Mouse (Mus musculus): ENCODE data around the gene Coro6.

Gene Coro6

GRCm38 (mm10) chr11:77493512-77494343, 31.5 kb downstream of the Coro6 start, which contains the start of gene Git1:
Gene Git1, plus strand, starts transcription at chr11:77493562.
- peak; percentile 25 for DNase-seq (ENCODE audit: low spot score)

GRCm38 (mm10) chr11:77494344-77494676, 32.1 kb downstream of the Coro6 start:
- DNase-seq (ENCODE audit: low spot score), result no peak

DNA sequence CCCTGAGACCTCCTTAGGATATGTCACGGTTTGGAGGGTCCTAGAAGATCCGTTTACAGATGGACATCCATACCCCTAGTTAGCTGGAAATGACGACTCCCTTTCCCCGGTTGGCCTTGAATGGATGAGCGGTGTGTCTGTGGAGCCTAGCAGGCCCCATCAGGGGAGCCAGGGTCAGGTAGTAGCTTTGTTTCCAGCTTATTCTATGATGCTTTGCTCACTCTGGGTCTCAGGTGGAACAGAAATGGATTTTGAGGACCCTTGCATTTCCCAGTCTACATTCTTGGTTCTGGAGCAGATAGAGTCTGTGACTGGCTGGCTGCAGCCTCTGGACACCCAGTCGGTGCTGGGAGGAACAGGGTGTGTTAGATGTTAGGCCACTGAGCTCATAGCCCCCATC, 32.6 kb downstream of the Coro6 start:
- no peak for DNase-seq (ENCODE audit: low spot score)

- DNase-seq (ENCODE audit: low spot score), result no peak
Measured at GRCm38 (mm10) chr11:77495507-77495906, 33.3 kb downstream of the Coro6 start.

- DNase-seq (ENCODE audit: low spot score), result peak; percentile 31
Measured at GRCm38 (mm10) chr11:77497341-77497756, 35.1 kb downstream of the Coro6 start.

DNA sequence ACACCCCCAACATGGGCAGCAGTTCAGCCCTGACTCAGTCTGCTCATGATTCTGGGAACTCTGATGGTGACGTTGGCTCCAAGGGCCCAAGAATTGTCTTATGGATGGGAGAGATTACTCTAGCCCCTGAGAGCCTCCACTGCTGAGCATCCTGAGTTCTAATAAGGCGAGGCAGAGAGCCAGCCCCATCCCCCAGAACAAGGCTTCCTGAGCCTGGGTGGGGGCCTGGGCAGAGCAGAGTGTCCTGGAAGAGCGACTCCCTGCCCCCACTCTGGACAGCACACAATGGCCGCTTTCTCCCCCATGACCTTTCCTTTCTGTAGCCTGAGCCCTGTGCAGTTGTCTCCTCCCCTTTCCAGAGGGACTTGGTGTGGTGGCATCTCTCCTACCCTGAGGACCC, 35.6 kb downstream of the Coro6 start:
- DNase-seq (ENCODE audit: low spot score), result no peak

DNA sequence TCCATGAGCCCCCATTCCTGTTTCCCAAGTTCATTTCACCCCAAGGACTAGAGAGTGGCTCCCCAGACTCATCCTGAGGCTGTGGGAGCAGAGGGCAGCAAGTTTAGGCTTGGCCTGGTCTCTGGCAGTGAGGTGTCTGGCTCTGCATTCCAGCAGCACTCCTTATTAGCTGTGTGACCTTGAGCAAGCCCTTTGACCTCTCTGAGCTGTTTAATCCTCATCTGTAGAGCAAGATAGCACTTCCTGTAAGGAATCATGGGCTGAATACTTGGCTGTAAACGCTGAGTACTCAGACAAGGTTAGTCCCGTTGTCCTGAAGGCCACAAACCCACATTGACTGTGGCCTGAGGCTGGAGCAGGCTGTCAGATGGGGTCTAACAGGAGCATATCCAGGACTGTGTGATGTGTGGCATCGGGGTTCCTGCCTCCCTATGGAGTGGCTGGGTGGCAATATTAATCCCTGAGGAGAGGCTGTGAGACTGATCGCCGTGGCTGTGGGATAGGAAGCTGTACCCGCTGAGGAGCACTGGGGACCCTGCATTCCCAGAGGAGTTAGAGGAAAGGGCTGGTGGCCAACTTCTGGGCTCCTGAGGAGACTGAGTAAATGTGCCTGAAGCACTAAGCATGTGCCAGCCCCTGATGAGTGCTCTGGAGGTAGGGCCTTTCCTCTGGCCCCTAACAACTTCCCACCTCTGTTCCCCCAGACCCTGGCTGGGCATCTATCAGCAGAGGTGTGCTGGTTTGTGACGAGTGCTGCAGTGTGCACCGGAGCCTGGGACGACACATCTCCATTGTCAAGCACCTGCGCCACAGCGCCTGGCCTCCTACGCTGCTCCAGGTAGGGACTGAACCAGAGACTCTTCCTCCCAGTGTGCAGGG, 36.3 kb downstream of the Coro6 start:
- peak; percentile 16 for DNase-seq (ENCODE audit: low spot score)

GRCm38 (mm10) chr11:77499354-77499753, 37.1 kb downstream of the Coro6 start:
- DNase-seq (ENCODE audit: low spot score), result no peak

DNA sequence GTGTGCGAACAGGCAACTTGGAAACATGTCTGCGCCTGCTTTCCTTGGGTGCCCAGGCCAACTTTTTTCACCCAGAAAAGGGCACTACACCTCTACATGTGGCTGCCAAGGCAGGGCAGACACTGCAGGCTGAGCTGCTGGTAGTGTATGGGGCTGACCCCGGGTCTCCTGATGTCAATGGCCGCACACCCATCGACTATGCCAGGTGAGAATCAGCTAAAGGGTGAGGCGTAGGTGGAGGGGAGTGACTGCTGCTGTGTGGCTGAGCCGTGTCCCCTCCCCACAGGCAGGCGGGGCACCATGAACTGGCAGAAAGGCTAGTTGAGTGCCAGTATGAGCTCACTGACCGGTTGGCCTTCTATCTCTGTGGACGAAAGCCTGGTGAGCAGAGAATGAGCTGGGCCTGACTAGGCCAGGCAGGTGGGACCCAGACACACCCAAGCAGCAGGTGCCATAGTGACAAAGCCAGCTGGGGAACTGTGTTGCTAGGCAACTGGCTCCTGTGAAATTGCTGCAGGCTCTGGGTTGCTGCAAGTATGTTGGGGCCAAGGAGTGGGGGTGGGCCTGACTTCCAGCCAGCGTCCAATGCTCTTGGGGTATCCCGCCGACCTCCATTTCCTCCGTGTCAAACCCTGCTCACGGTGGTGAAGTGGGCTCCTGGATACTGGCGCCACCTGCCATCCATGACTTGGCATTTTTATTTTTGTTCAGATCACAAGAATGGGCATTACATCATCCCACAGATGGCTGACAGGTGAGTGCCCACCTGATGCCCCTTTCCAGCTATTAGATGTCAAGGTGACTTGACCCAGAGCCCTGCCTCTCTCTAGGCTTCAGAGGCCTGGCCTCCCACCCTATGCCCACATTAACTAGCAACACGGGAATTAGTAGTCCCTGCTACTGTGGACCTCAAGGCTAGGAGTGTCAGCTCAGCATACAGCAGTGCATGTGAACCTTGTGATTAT, 38.4 kb downstream of the Coro6 start:
- no peak for DNase-seq (ENCODE audit: low spot score)

DNA sequence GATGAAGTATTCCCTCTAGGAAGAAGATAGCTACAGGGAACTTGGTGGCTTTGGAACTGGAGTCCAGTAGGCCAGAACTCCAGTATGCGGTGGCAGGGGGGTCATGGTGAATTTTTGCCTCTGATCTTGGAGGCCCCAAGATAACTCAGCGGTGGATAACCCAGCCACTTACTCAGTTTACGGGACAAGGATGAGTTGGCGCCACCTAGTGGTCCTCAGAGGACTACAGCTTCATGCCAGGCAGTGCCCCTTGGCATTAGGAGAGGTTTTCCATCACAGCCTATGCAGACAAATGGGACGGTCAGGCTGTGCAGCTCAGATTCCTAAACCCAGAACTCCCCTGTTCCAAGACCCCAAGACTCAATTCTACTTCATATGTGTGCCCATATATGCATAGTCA, 39.2 kb downstream of the Coro6 start:
- DNase-seq (ENCODE audit: low spot score), result peak; percentile 31

GRCm38 (mm10) chr11:77501971-77502370, 39.8 kb downstream of the Coro6 start:
- no peak for DNase-seq (ENCODE audit: low spot score)

GRCm38 (mm10) chr11:77502481-77502880, 40.3 kb downstream of the Coro6 start:
- DNase-seq (ENCODE audit: low spot score), result no peak

DNA sequence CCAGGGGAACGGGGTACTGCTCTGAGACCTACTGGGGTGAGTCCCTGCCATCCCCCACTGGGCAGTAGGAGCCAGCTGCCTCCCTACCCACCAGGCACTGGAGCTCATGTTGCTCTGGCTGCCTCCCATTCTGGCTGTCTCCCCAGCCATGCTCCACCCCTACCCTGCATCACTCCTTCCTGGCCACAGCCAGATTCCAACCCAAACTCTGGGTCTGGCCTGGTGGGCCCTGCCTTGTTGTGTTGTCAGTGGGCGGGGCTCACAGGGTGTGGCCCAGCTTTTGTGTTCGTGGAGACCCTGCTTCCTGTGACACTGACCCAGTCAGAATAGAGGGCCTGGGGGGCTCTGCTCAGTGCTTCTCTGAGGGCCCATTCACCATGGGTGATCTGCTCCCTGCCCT, 41.3 kb downstream of the Coro6 start:
- no peak for DNase-seq (ENCODE audit: low spot score)

DNA sequence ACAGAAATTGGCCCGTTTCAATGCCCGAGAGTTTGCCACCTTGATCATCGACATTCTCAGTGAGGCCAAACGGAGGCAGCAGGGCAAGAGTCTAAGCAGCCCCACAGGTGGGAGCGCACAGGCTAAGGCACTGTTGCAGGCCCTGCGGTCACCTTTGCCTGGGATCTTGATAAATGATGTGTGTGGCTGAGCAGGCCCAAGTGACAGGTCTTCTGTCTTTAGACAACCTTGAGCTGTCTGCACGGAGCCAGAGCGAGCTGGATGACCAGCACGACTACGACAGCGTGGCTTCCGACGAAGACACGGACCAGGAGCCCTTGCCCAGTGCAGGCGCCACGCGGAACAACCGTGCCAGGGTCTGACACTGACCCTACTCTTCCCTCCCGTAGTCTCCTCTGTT, 42.2 kb downstream of the Coro6 start:
- no peak for DNase-seq (ENCODE audit: low spot score)

- DNase-seq (ENCODE audit: low spot score), result no peak
Measured at GRCm38 (mm10) chr11:77505291-77505980, 43.2 kb downstream of the Coro6 start.

DNA sequence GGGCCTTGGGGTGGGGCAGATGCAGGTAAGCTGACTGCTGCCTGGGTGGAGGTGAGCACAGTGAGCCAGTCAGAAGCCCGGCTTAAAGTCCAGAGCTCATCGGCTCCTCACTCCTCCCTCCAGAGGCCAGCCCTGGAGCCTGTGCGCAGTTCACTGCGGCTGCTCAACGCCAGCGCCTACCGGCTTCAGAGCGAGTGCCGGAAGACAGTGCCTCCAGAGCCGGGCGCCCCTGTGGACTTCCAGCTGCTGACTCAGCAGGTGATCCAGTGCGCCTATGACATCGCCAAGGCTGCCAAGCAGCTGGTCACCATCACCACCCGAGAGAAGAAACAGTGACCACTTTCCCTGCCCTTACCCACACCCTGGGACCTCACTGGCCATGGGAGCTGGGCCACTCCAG, 44.1 kb downstream of the Coro6 start:
- DNase-seq (ENCODE audit: low spot score), result no peak

- DNase-seq (ENCODE audit: low spot score), result no peak
Measured at GRCm38 (mm10) chr11:77506941-77507340, 44.7 kb downstream of the Coro6 start.

- DNase-seq (ENCODE audit: low spot score), result no peak
Measured at GRCm38 (mm10) chr11:77507426-77507825, 45.2 kb downstream of the Coro6 start.

- DNase-seq (ENCODE audit: low spot score), result peak; percentile 76
Measured at GRCm38 (mm10) chr11:77508068-77509021, 46.1 kb downstream of the Coro6 start.

GRCm38 (mm10) chr11:77511336-77511735, 49.1 kb downstream of the Coro6 start:
- DNase-seq (ENCODE audit: low spot score), result no peak

Data from ovary, adult 18-20 months (tissue).